Mouse (Mus musculus) stomach, postnatal 0 days (tissue): ENCODE measurements around the gene Il16.
A peak's percentile ranks its signal among the peaks of the same experiment; 100 is the strongest.

ENCODE experiments used
- CTCF ChIP-seq: IDR thresholded peaks from 2 replicates; pipeline ENCODE4 v1.5.1; 2016; ENCODE audit warnings: antibody characterized with exemption, low read depth, mild to moderate bottlenecking, moderate library complexity
- EP300 ChIP-seq: optimal IDR thresholded peaks from 2 replicates; pipeline ENCODE3; 2016; ENCODE audit warnings: antibody characterized with exemption

- TF ChIP-seq CTCF (peak; percentile 50), EP300 (no peak)
These were observed 113.5 kb downstream of the Il16 start, which contains the start of gene Stard5 for GRCm38 (mm10) chr7:83631828-83632681.
